Mouse (Mus musculus): ENCODE results near the gene Fam166a. TPM values are rescaled to one million over a fixed set of nuclear protein-coding genes. Genes with fewer than 3 reads are reported as not detected.

Gene Fam166a
- polyA plus RNA-seq, 1 experiment = 1.8 TPM

DNA sequence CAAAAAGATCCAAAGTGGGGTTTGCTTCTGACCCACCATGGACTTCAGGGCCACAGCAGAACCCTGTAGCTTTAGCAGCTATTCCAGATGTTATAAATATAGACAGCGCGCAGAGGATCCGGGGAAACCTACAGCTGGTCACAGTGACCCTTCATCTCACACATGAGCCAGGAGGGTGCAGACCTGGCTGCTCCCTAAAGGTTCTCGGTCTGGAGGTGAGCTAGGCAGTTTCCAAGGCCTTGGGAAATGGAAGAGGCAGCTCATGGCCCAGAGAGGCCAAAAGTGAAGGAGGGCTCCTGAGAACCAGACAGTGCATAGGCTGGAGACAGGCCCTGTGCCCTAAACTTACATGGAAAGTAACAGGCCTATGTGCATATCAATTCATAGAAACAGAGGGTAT, 44.7 kb upstream of the Fam166a start:
- no peak for TF ChIP-seq EP300 (IDR thresholded peaks at IDR 0.05; ENCODE audit: insufficient read depth, low read depth, low read length)
- no peak for TF ChIP-seq POLR2A (IDR thresholded peaks at IDR 0.05; ENCODE audit: insufficient read depth, low read length)
- TF ChIP-seq CTCF (IDR thresholded peaks at IDR 0.05; ENCODE audit: low read depth, low read length) = no peak
- H3K27me3 ChIP-seq (ENCODE audit: control insufficient read depth, insufficient read depth, low read length, poor library complexity, severe bottlenecking) = no peaks in the 10 kb centered on the region
- H3K9me3 ChIP-seq (replicated peaks; ENCODE audit: control insufficient read depth, insufficient read depth, low read length, poor library complexity, severe bottlenecking) = no peaks in the 10 kb centered on the region
- H3K9ac ChIP-seq (ENCODE audit: low read depth, poor library complexity, severe bottlenecking) = no peak overlapping the region
- no peak overlapping the region for H3K27ac ChIP-seq (ENCODE audit: insufficient read depth, low read length)
- H3K4me1 ChIP-seq (ENCODE audit: control insufficient read depth, insufficient read depth, low read length) = no peaks in the 10 kb centered on the region
- H3K4me3 ChIP-seq (ENCODE audit: low read depth, low read length) = no peak overlapping the region
- no peaks in the 10 kb centered on the region for H3K36me3 ChIP-seq (ENCODE audit: control insufficient read depth, insufficient read depth, low read length, poor library complexity, severe bottlenecking)

GRCm38 (mm10) chr2:25174866-25175689, 43.5 kb upstream of the Fam166a start:
- Histone ChIP-seq H3K27me3 (ENCODE audit: control insufficient read depth, insufficient read depth, low read length, poor library complexity, severe bottlenecking) (no peaks in the 10 kb centered on the region), H3K9me3 (replicated peaks; ENCODE audit: control insufficient read depth, insufficient read depth, low read length, poor library complexity, severe bottlenecking) (no peaks in the 10 kb centered on the region), H3K4me3 (ENCODE audit: low read depth, low read length) (no peak overlapping the region), H3K36me3 (ENCODE audit: control insufficient read depth, insufficient read depth, low read length, poor library complexity, severe bottlenecking) (no peaks in the 10 kb centered on the region), H3K4me1 (ENCODE audit: control insufficient read depth, insufficient read depth, low read length) (no peaks in the 10 kb centered on the region), H3K27ac (ENCODE audit: insufficient read depth, low read length) (no peak overlapping the region), H3K9ac (ENCODE audit: low read depth, poor library complexity, severe bottlenecking) (no peak overlapping the region)
- TF ChIP-seq CTCF (IDR thresholded peaks at IDR 0.05; ENCODE audit: low read depth, low read length) (no peak), EP300 (IDR thresholded peaks at IDR 0.05; ENCODE audit: insufficient read depth, low read depth, low read length) (no peak), POLR2A (IDR thresholded peaks at IDR 0.05; ENCODE audit: insufficient read depth, low read length) (no peak)

DNA sequence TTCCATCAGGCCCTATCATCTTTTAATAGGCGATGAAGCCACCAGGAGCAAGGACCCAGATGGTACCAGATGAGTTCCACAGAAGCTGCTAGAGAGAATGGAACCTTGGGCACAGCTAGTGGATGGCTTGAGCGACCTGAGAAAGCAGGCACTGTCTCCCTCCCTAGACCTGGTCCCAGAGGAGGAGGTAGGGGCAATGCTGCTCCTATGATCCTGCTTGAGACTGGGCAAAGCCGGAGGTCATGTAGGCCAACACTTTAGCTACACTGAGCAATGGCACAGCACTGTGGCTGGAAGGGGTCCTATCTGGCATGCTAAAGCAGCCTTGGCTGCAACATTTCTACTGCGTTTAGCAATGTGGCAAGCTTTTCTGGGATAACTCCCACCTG, 42.9 kb upstream of the Fam166a start:
- TF ChIP-seq EP300 (IDR thresholded peaks at IDR 0.05; ENCODE audit: insufficient read depth, low read depth, low read length) (no peak), POLR2A (IDR thresholded peaks at IDR 0.05; ENCODE audit: insufficient read depth, low read length) (no peak), CTCF (IDR thresholded peaks at IDR 0.05; ENCODE audit: low read depth, low read length) (no peak)
- H3K27ac ChIP-seq (ENCODE audit: insufficient read depth, low read length) = no peak overlapping the region
- H3K4me1 ChIP-seq (ENCODE audit: control insufficient read depth, insufficient read depth, low read length) = no peaks in the 10 kb centered on the region
- H3K9me3 ChIP-seq (replicated peaks; ENCODE audit: control insufficient read depth, insufficient read depth, low read length, poor library complexity, severe bottlenecking) = no peaks in the 10 kb centered on the region
- no peaks in the 10 kb centered on the region for H3K27me3 ChIP-seq (ENCODE audit: control insufficient read depth, insufficient read depth, low read length, poor library complexity, severe bottlenecking)
- H3K9ac ChIP-seq (ENCODE audit: low read depth, poor library complexity, severe bottlenecking) = no peak overlapping the region
- no peaks in the 10 kb centered on the region for H3K36me3 ChIP-seq (ENCODE audit: control insufficient read depth, insufficient read depth, low read length, poor library complexity, severe bottlenecking)
- no peak overlapping the region for H3K4me3 ChIP-seq (ENCODE audit: low read depth, low read length)

DNA sequence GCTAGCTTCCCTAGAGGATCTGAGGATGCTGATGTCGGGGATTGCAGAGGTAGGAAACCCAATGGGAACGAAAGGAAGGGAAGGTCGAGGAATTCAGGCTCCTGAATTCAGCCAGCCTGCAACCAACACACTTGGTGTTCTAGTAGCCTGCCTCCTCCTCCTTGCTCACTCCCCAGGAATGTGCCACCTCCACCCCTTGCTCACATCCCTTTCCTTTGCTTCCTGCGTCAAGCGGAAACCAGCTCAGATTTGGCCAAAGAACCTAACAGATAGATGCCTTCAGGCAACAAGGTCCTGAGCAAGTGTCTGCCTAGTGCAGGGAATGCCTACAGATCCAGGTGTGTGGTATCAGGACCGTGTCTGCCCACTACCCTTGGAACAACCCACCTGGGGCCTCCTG, 42.0 kb upstream of the Fam166a start:
- TF ChIP-seq POLR2A (IDR thresholded peaks at IDR 0.05; ENCODE audit: insufficient read depth, low read length) (no peak), EP300 (IDR thresholded peaks at IDR 0.05; ENCODE audit: insufficient read depth, low read depth, low read length) (no peak), CTCF (IDR thresholded peaks at IDR 0.05; ENCODE audit: low read depth, low read length) (no peak)
- Histone ChIP-seq H3K4me3 (ENCODE audit: low read depth, low read length) (no peak overlapping the region), H3K4me1 (ENCODE audit: control insufficient read depth, insufficient read depth, low read length) (no peaks in the 10 kb centered on the region), H3K9me3 (replicated peaks; ENCODE audit: control insufficient read depth, insufficient read depth, low read length, poor library complexity, severe bottlenecking) (no peaks in the 10 kb centered on the region), H3K36me3 (ENCODE audit: control insufficient read depth, insufficient read depth, low read length, poor library complexity, severe bottlenecking) (no peaks in the 10 kb centered on the region), H3K27ac (ENCODE audit: insufficient read depth, low read length) (no peak overlapping the region), H3K27me3 (ENCODE audit: control insufficient read depth, insufficient read depth, low read length, poor library complexity, severe bottlenecking) (no peaks in the 10 kb centered on the region), H3K9ac (ENCODE audit: low read depth, poor library complexity, severe bottlenecking) (no peak overlapping the region)

- Histone ChIP-seq H3K36me3 (ENCODE audit: control insufficient read depth, insufficient read depth, low read length, poor library complexity, severe bottlenecking) (no peaks in the 10 kb centered on the region), H3K4me1 (ENCODE audit: control insufficient read depth, insufficient read depth, low read length) (no peaks in the 10 kb centered on the region), H3K9me3 (replicated peaks; ENCODE audit: control insufficient read depth, insufficient read depth, low read length, poor library complexity, severe bottlenecking) (no peaks in the 10 kb centered on the region), H3K9ac (ENCODE audit: low read depth, poor library complexity, severe bottlenecking) (no peak overlapping the region), H3K27me3 (ENCODE audit: control insufficient read depth, insufficient read depth, low read length, poor library complexity, severe bottlenecking) (no peaks in the 10 kb centered on the region), H3K4me3 (ENCODE audit: low read depth, low read length) (no peak overlapping the region), H3K27ac (ENCODE audit: insufficient read depth, low read length) (no peak overlapping the region)
- TF ChIP-seq EP300 (IDR thresholded peaks at IDR 0.05; ENCODE audit: insufficient read depth, low read depth, low read length) (no peak), CTCF (IDR thresholded peaks at IDR 0.05; ENCODE audit: low read depth, low read length) (no peak), POLR2A (IDR thresholded peaks at IDR 0.05; ENCODE audit: insufficient read depth, low read length) (no peak)
Measured at GRCm38 (mm10) chr2:25177076-25177475, 41.5 kb upstream of the Fam166a start.

DNA sequence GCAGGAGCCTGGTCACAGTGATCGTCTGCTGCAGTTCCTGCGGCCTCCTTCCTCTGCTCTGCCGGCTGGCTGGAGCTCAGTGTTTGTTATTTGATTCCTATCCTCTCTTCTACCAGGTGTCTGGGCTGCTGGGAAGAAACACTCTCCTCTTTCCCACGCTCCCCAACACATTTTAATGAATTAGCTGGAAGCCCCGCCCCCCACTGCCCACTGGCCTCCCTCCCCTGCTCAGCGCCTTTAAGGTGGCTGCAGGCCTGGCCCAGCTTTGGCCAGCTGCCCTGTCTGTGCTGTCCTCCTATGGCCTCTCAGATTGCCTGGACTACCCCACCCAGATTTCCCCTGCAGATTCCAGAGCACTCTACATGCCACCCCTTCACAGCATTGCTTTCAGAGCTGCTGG, 40.9 kb upstream of the Fam166a start:
- Histone ChIP-seq H3K4me3 (ENCODE audit: low read depth, low read length) (no peak overlapping the region), H3K4me1 (ENCODE audit: control insufficient read depth, insufficient read depth, low read length) (peaks cover 2% of the 10 kb centered on the region), H3K9me3 (replicated peaks; ENCODE audit: control insufficient read depth, insufficient read depth, low read length, poor library complexity, severe bottlenecking) (no peaks in the 10 kb centered on the region), H3K9ac (ENCODE audit: low read depth, poor library complexity, severe bottlenecking) (no peak overlapping the region), H3K27ac (ENCODE audit: insufficient read depth, low read length) (no peak overlapping the region), H3K27me3 (ENCODE audit: control insufficient read depth, insufficient read depth, low read length, poor library complexity, severe bottlenecking) (no peaks in the 10 kb centered on the region), H3K36me3 (ENCODE audit: control insufficient read depth, insufficient read depth, low read length, poor library complexity, severe bottlenecking) (no peaks in the 10 kb centered on the region)
- TF ChIP-seq POLR2A (IDR thresholded peaks at IDR 0.05; ENCODE audit: insufficient read depth, low read length) = no peak
